Mouse (Mus musculus) myocyte (in vitro differentiated cells): Measurements from ENCODE around the gene Sos1. TPM values are rescaled to one million over a fixed set of nuclear protein-coding genes. Genes with fewer than 3 reads are reported as not detected.
A peak's percentile ranks its signal among the peaks of the same experiment; 100 is the strongest.

Experiments
- H3K27me3 ChIP-seq: one replicate; pipeline ENCODE4 v1.6.1; 2011; ENCODE audit not compliant: control insufficient read depth, insufficient read depth, insufficient read length
- H3K36me3 ChIP-seq: one replicate; pipeline ENCODE4 v1.6.1; 2011; ENCODE audit not compliant: control insufficient read depth, insufficient read depth
- H3K4me2 ChIP-seq: one replicate; pipeline ENCODE4 v1.6.1; 2011; ENCODE audit warnings: low read depth, control low read depth
- H3K4me3 ChIP-seq: one replicate; pipeline ENCODE4 v1.5.1; 2011; ENCODE audit warnings: mild to moderate bottlenecking, control low read depth, moderate library complexity
- H3K79me2 ChIP-seq: one replicate; pipeline ENCODE4 v1.6.1; 2011; ENCODE audit not compliant: control insufficient read depth, insufficient read depth
- H3ac ChIP-seq: one replicate; pipeline ENCODE4 v1.6.1; 2011; ENCODE audit not compliant: control insufficient read depth, insufficient read length
- CEBPB ChIP-seq: IDR thresholded peaks from 2 replicates; pipeline ENCODE4 v1.6.1; 2011; ENCODE audit warnings: mild to moderate bottlenecking, moderate library complexity; ENCODE audit not compliant: poor library complexity, insufficient read depth, severe bottlenecking
- E2F4 ChIP-seq: IDR thresholded peaks from one replicate; pipeline ENCODE4 v1.6.1; 2011; ENCODE audit warnings: mild to moderate bottlenecking, control low read depth, moderate library complexity; ENCODE audit not compliant: insufficient read depth
- MAX ChIP-seq: IDR thresholded peaks from one replicate; pipeline ENCODE4 v1.6.1; 2011; ENCODE audit warnings: low read depth, mild to moderate bottlenecking, control low read depth
- MYOD1 ChIP-seq, 3 experiments: IDR thresholded peaks; one replicate each; pipeline ENCODE4 v1.6.1; 2011; ENCODE audit warnings: control low read depth in 2 of 3, low read depth in 2 of 3, mild to moderate bottlenecking in 2 of 3, moderate library complexity in 1 of 3; ENCODE audit not compliant: insufficient read length in 2 of 3, control insufficient read depth in 1 of 3
- MYOG ChIP-seq, 3 experiments: IDR thresholded peaks; one replicate each; pipeline ENCODE4 v1.6.1; 2011; ENCODE audit warnings: control low read depth in 2 of 3, low read depth in 2 of 3, mild to moderate bottlenecking in 2 of 3; ENCODE audit not compliant: insufficient read length in 2 of 3, control insufficient read depth in 1 of 3, insufficient read depth in 1 of 3
- POLR2A ChIP-seq: IDR thresholded peaks from one replicate; pipeline ENCODE4 v1.6.1; 2011; ENCODE audit warnings: low read depth, mild to moderate bottlenecking, control low read depth, moderate library complexity; ENCODE audit not compliant: insufficient read length
- POLR2AphosphoS2 ChIP-seq: IDR thresholded peaks from one replicate; pipeline ENCODE4 v1.6.1; 2011; ENCODE audit warnings: low read depth, control low read depth; ENCODE audit not compliant: insufficient read length
- REST ChIP-seq: IDR thresholded peaks from one replicate; pipeline ENCODE4 v1.6.1; 2011; ENCODE audit warnings: mild to moderate bottlenecking, control low read depth, moderate library complexity; ENCODE audit not compliant: insufficient read depth, insufficient read length
- SRF ChIP-seq: IDR thresholded peaks from one replicate; pipeline ENCODE4 v1.6.1; 2011; ENCODE audit warnings: low read depth; ENCODE audit not compliant: control insufficient read depth, insufficient read length
- TCF12 ChIP-seq: IDR thresholded peaks from one replicate; pipeline ENCODE4 v1.6.1; 2011; ENCODE audit warnings: mild to moderate bottlenecking, control low read depth; ENCODE audit not compliant: poor library complexity, insufficient read depth, severe bottlenecking
- TCF3 ChIP-seq: IDR thresholded peaks from one replicate; pipeline ENCODE4 v1.6.1; 2011; ENCODE audit warnings: low read depth, control low read depth; ENCODE audit not compliant: insufficient read length
- USF1 ChIP-seq: IDR thresholded peaks from one replicate; pipeline ENCODE4 v1.6.1; 2011; ENCODE audit warnings: low read depth, mild to moderate bottlenecking, control low read depth, moderate library complexity
- polyA plus RNA-seq: library from polyadenylated mRNA; unstranded; fragments of >200 nt; fragmentation: generic; extraction: Trizol; gene quantifications from one replicate; pipeline ENCODE4 v1.2.1, GENCODE M21; 2012; ENCODE audit warnings: missing spikeins

Gene Sos1
- polyA plus RNA-seq, 1 experiment: 4.7 TPM

DNA sequence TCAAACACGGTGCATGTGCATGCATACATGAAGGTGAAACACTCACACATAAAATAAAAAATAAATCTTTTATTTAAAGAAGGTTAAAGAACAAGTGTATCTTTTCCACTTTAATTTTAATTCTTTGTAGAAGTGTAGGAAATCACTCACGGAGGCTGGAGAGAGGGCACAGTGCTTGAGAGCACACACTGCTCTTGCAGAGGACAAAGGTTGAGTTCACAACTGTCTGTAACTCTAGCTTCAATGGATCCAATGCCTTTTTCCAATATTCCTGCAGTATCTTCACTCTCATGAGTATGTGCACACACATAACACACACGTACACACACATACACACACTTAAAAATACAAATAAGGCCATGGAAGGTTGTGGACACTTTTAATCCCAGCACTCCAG lies 30.2 kb upstream of the Sos1 start:
- H3K36me3 ChIP-seq: no peaks in the 10 kb centered on the region
- TF ChIP-seq USF1 (no peak), TCF12 (no peak), MYOD1 (IDR thresholded peaks at IDR 0.05; ENCODE audit: control insufficient read depth in 1 of 3, insufficient read length in 2 of 3, low read depth in 2 of 3) (no peak)
- H3K27me3 ChIP-seq: no peaks in the 10 kb centered on the region
- no peak overlapping the region for H3K4me2 ChIP-seq
- H3K4me3 ChIP-seq: no peak overlapping the region
- H3K79me2 ChIP-seq: no peaks in the 10 kb centered on the region
- no peak overlapping the region for H3ac ChIP-seq

DNA sequence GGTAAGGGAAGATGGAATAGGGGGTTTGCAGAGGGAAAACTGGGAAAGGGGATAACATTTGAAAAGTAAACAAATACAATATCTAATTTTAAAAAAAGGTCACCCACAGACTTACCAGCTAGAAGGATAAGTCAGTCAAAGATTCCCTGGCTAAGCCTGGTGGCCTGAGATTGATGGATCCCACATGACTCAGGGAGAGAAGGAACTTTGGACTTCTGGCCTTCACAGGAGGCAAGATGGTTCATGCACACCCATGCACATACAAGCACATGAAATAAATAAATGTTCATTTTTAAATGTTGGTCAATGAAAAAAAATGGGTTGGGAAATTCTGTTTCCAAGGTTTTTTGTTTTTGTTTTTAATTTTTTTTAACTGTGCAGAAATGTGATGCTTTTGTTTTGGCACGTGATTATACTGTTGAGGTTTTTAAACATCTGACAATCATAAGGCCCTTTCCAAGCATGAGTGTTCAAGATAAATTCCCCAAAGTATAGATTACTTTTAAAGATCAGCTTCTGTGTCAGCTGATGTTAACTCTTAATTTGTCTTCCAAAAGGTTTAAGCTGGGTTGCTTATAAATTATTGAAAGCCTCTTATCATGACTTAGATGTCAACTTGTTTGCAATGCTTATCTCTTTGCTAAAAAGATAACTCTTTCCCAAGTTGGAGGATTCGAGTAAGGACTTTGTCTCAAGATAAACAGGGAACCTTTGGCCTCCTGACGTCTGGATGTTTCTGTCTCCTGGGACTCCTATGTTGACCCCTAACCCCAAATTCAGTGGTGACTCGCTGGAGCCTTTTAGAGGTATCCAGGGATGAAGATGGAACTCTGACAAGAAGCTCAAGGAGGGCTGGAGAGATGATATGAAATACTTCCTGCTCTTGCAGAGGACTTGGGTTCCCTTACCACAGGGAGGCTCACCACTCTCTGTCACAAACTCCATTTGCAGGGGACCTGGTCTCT lies 29.5 kb upstream of the Sos1 start:
- H3K4me3 ChIP-seq: no peak overlapping the region
- no peaks in the 10 kb centered on the region for H3K79me2 ChIP-seq
- H3K27me3 ChIP-seq: no peaks in the 10 kb centered on the region
- no peak overlapping the region for H3K4me2 ChIP-seq
- TF ChIP-seq MYOG (IDR thresholded peaks at IDR 0.05; ENCODE audit: control insufficient read depth in 1 of 3, insufficient read depth in 1 of 3, insufficient read length in 2 of 3, low read depth in 2 of 3) (no peak), E2F4 (no peak), TCF3 (no peak), MAX (no peak), TCF12 (no peak), POLR2A (no peak), SRF (no peak)
- H3ac ChIP-seq: no peak overlapping the region
- H3K36me3 ChIP-seq: no peaks in the 10 kb centered on the region

DNA sequence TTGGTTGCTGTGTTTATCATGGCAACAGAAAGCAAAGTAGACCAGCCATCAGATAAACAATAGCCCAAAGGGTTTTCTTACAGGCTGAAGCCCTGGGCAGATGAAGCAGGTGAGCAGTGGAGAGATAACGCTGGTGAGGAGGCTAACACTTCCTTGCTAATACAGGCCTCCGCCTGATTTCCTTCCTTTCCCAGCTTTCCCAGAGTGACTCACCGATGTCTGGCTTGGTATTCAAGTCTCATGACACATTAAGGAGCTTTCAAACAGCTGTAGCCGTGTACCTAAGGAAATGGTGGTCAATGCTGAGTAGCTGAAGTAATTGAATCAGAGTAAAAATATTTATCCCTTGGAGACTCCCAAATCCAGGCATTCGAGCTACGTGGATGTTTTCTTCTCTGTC lies 25.5 kb upstream of the Sos1 start:
- TF ChIP-seq MYOD1 (IDR thresholded peaks at IDR 0.05; ENCODE audit: control insufficient read depth in 1 of 3, insufficient read length in 2 of 3, low read depth in 2 of 3) (peak in 2 of 3 experiments; percentile 6 to 21), USF1 (peak; percentile 28), POLR2AphosphoS2 (no peak), MYOG (IDR thresholded peaks at IDR 0.05; ENCODE audit: control insufficient read depth in 1 of 3, insufficient read depth in 1 of 3, insufficient read length in 2 of 3, low read depth in 2 of 3) (no peak), TCF3 (no peak), REST (no peak), TCF12 (no peak), CEBPB (no peak)
- Histone ChIP-seq H3K27me3 (no peaks in the 10 kb centered on the region), H3K79me2 (no peaks in the 10 kb centered on the region), H3ac (no peak overlapping the region), H3K4me3 (no peak overlapping the region), H3K36me3 (no peaks in the 10 kb centered on the region), H3K4me2 (peak overlapping the region; percentile 38)

DNA sequence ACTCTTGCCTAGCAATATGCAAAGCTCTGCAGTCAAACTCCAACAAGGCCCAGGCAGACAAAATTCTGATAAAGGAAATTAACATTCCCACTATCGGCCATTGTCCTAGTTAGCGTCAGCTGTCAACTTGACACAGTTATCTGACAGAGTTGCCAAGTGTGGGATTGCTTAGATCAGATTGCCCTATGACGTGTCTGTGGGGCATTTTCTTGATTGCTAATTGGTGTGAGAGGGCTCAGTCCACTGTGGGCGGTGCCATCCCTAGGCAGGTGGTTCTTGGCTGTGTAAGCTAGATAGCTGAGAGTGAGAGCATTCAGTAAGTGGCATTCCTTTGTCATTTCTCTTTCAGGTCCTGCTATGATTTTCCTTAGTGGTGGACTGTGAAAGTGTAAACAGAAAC lies 25.1 kb upstream of the Sos1 start:
- Histone ChIP-seq H3K36me3 (no peaks in the 10 kb centered on the region), H3K4me3 (no peak overlapping the region), H3ac (no peak overlapping the region), H3K27me3 (no peaks in the 10 kb centered on the region), H3K4me2 (peak overlapping the region; percentile 38), H3K79me2 (no peaks in the 10 kb centered on the region)
- no peak for TF ChIP-seq TCF3
- TF ChIP-seq MAX: no peak
- no peak for TF ChIP-seq CEBPB
- no peak for TF ChIP-seq POLR2AphosphoS2
- no peak for TF ChIP-seq E2F4
- TF ChIP-seq USF1: no peak
- no peak for TF ChIP-seq MYOG (IDR thresholded peaks at IDR 0.05; ENCODE audit: control insufficient read depth in 1 of 3, insufficient read depth in 1 of 3, insufficient read length in 2 of 3, low read depth in 2 of 3)
- no peak for TF ChIP-seq SRF
- TF ChIP-seq MYOD1 (IDR thresholded peaks at IDR 0.05; ENCODE audit: control insufficient read depth in 1 of 3, insufficient read length in 2 of 3, low read depth in 2 of 3): no peak
- TF ChIP-seq REST: no peak
- TF ChIP-seq TCF12: no peak
- TF ChIP-seq POLR2A: no peak

DNA sequence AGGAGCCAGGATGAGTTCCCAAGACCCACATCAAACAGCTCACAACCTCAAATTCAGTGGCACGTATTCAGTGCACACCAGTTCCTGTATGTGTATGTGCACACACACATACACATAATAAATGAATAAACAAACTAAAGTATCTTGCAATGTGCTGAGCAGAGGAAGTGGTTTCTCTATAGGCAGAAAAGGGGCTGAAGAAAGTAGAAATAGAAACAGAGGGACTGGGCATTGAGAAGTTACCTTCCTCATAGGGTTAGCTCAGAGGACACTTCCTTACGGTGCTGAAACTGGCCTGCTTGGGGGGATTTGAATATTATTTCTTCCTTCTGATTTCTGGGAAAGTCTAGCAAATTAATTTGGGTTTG lies 21.5 kb upstream of the Sos1 start:
- H3K79me2 ChIP-seq: no peaks in the 10 kb centered on the region
- H3K36me3 ChIP-seq: no peaks in the 10 kb centered on the region
- no peak overlapping the region for H3K4me2 ChIP-seq
- H3K4me3 ChIP-seq: no peak overlapping the region
- H3ac ChIP-seq: no peak overlapping the region
- TF ChIP-seq SRF: no peak
- no peak for TF ChIP-seq CEBPB
- no peak for TF ChIP-seq REST
- no peak for TF ChIP-seq POLR2AphosphoS2
- TF ChIP-seq TCF3: no peak
- TF ChIP-seq MYOD1 (IDR thresholded peaks at IDR 0.05; ENCODE audit: control insufficient read depth in 1 of 3, insufficient read length in 2 of 3, low read depth in 2 of 3): no peak
- no peak for TF ChIP-seq USF1
- TF ChIP-seq MAX: no peak
- no peak for TF ChIP-seq POLR2A
- H3K27me3 ChIP-seq: no peaks in the 10 kb centered on the region
